8 mouse cellular contexts compared by ENCODE assay signal in the genomic region with DNA sequence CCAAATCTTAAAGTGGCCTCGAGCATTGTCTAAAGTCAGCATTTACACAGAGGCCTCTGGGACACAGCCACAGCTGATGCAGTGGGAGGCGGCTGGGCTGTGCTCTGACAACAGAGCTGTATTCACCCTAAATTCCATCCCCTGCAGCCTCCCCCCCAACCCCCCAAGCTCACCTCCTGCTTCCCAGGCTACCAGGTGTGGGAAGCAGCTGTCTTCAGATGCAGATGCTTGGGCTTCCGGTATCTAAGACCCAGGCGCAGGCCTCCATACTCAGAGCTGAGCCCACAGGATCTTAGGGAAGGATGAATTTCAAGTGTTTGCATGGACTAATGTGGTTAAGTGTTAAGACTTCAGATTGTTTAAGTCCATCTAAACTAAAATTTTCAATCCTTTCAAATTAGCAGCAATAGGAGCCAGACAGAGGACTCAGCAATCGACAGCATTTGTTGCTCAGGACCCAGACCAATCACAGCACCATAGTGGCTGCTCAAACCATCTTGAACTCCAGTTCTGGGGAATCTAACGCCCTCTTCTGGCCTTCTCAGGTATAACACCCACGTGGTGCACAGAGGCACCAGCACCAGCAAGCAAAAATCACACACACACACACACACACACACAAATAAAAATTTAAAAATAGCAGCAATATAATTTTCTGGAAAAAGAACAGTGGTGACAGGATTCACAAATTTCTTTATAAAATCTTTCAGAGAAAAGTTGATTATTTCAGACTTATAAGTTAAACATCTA. TPM values are rescaled to one million over a fixed set of nuclear protein-coding genes. Genes with fewer than 3 reads are reported as not detected.
DNase-seq lines count a peak whose midpoint lies in the region; ATAC-seq lines count a peak whose summit lies in the region.

No protein-coding gene starts in this region.

- H3K27me3 ChIP-seq in forebrain, embryonic 12.5 days = no peaks in the 10 kb centered on the region
- no peaks in the 10 kb centered on the region for H3K27me3 ChIP-seq in forebrain, embryonic 16.5 days (replicated peaks; ENCODE audit: control insufficient read depth, insufficient read depth, low read length)
- H3K27me3 ChIP-seq in forebrain, embryonic 14.5 days (replicated peaks; ENCODE audit: control insufficient read depth, insufficient read depth, low read length) = no peaks in the 10 kb centered on the region
- no peaks in the 10 kb centered on the region for H3K27me3 ChIP-seq in liver, embryonic 11.5 days (replicated peaks; ENCODE audit: control insufficient read depth, insufficient read depth, low read length)

- 57% methylated on average over 7 of the region's 7 CpGs for WGBS in forebrain, embryonic 12.5 days
- WGBS in forebrain, embryonic 16.5 days = 50% methylated on average over 7 of the region's 7 CpGs
- 50% methylated on average over 7 of the region's 7 CpGs for WGBS in forebrain, embryonic 14.5 days
- 56% methylated on average over 7 of the region's 7 CpGs for WGBS in liver, embryonic 11.5 days

- DNase-seq in urinary bladder, postnatal 14 days (ENCODE audit: low spot score) = peak; percentile 18
- no peak for DNase-seq in urinary bladder, postnatal 36 days (ENCODE audit: low spot score in 2 of 2)
- DNase-seq in forebrain, embryonic 14.5 days (ENCODE audit: low spot score) = peak; percentile 27
- no peak for DNase-seq in liver, embryonic 11.5 days (ENCODE audit: low spot score)
- DNase-seq in spleen, postnatal 4 days (ENCODE audit: low spot score in 2 of 2) = peak; percentile 62 to 82
- no peak for DNase-seq in adrenal gland, adult 8-10 months

- no peaks in the 10 kb centered on the region for H3K9me3 ChIP-seq in forebrain, embryonic 12.5 days
- H3K9me3 ChIP-seq in forebrain, embryonic 16.5 days (ENCODE audit: control insufficient read depth, low read length) = no peaks in the 10 kb centered on the region
- H3K9me3 ChIP-seq in forebrain, embryonic 14.5 days (replicated peaks; ENCODE audit: control insufficient read depth, low read length) = no peaks in the 10 kb centered on the region
- no peaks in the 10 kb centered on the region for H3K9me3 ChIP-seq in liver, embryonic 11.5 days (ENCODE audit: control insufficient read depth, low read length)

- H3K4me1 ChIP-seq in forebrain, embryonic 12.5 days = peaks cover 32% of the 10 kb centered on the region
- peaks cover 21% of the 10 kb centered on the region for H3K4me1 ChIP-seq in forebrain, embryonic 16.5 days (replicated peaks; ENCODE audit: control insufficient read depth, insufficient read depth, low read length)
- peaks cover 18% of the 10 kb centered on the region for H3K4me1 ChIP-seq in forebrain, embryonic 14.5 days (ENCODE audit: control insufficient read depth, insufficient read depth, low read length)
- H3K4me1 ChIP-seq in liver, embryonic 11.5 days (replicated peaks; ENCODE audit: control insufficient read depth, insufficient read depth, low read length) = peaks cover 20% of the 10 kb centered on the region

- ATAC-seq in forebrain, embryonic 12.5 days (ENCODE audit: low FRiP score) = no peak
- ATAC-seq in forebrain, embryonic 16.5 days = no peak
- ATAC-seq in forebrain, embryonic 14.5 days = no peak
- ATAC-seq in liver, embryonic 11.5 days (replicated peaks; ENCODE audit: low FRiP score) = no peak

- H3K27ac ChIP-seq in forebrain, embryonic 12.5 days = 0 out of 2 replicates have a peak overlapping the region, but pooled peaks have one; percentile 9
- H3K27ac ChIP-seq in forebrain, embryonic 16.5 days (ENCODE audit: low read length) = no peak overlapping the region
- no peak overlapping the region for H3K27ac ChIP-seq in forebrain, embryonic 14.5 days (ENCODE audit: low read depth, low read length)
- H3K27ac ChIP-seq in liver, embryonic 11.5 days (ENCODE audit: low read depth, low read length) = no peak overlapping the region

- H3K4me2 ChIP-seq in forebrain, embryonic 12.5 days = no peak overlapping the region
- H3K4me2 ChIP-seq in forebrain, embryonic 16.5 days (ENCODE audit: low read length) = no peak overlapping the region
- no peak overlapping the region for H3K4me2 ChIP-seq in forebrain, embryonic 14.5 days (ENCODE audit: low read length)
- H3K4me2 ChIP-seq in liver, embryonic 11.5 days = no peak overlapping the region

- no peak overlapping the region for H3K9ac ChIP-seq in forebrain, embryonic 12.5 days
- no peak overlapping the region for H3K9ac ChIP-seq in forebrain, embryonic 16.5 days (replicated peaks; ENCODE audit: low read depth, low read length)
- 0 out of 2 replicates have a peak overlapping the region, but pooled peaks have one; percentile 9 for H3K9ac ChIP-seq in forebrain, embryonic 14.5 days (ENCODE audit: low read length)
- 0 out of 2 replicates have a peak overlapping the region, but pooled peaks have one; percentile 20 for H3K9ac ChIP-seq in liver, embryonic 11.5 days (ENCODE audit: low read depth, low read length)

- no peak overlapping the region for H3K4me3 ChIP-seq in forebrain, embryonic 12.5 days (replicated peaks)
- H3K4me3 ChIP-seq in forebrain, embryonic 16.5 days (replicated peaks; ENCODE audit: low read length) = no peak overlapping the region
- no peak overlapping the region for H3K4me3 ChIP-seq in forebrain, embryonic 14.5 days (ENCODE audit: low read depth, low read length)
- no peak overlapping the region for H3K4me3 ChIP-seq in liver, embryonic 11.5 days (ENCODE audit: low read depth, low read length)

- H3K36me3 ChIP-seq in forebrain, embryonic 12.5 days (replicated peaks) = 0 out of 2 replicates have a peak, but pooled peaks cover 9% of the 10 kb centered on the region
- H3K36me3 ChIP-seq in forebrain, embryonic 16.5 days (ENCODE audit: control insufficient read depth, insufficient read depth) = no peaks in the 10 kb centered on the region
- no peaks in the 10 kb centered on the region for H3K36me3 ChIP-seq in forebrain, embryonic 14.5 days (ENCODE audit: control insufficient read depth, insufficient read depth, low read length)
- H3K36me3 ChIP-seq in liver, embryonic 11.5 days (ENCODE audit: control insufficient read depth, insufficient read depth, low read length) = no peaks in the 10 kb centered on the region; the same call in 1 of the 2 replicates

RNA-seq across cellular contexts. Expression of gene Ino80d, which starts 3.8 kb away (rescaled TPM):
- 11.0 and 12.4 TPM in 2 replicates for polyA plus RNA-seq in forebrain, embryonic 12.5 days (2016; fragmentation: Nextera tagmentation; extraction: Ambion mirVana)
- polyA plus RNA-seq in forebrain, embryonic 16.5 days (2015; fragmentation: Nextera tagmentation; extraction: Ambion mirVana) = 9.0 and 10.5 TPM in 2 replicates
- 4.7 and 7.4 TPM in 2 replicates for polyA plus RNA-seq in forebrain, embryonic 14.5 days (2014; fragmentation: Nextera tagmentation; extraction: Ambion mirVana)
- 8.5 and 10.6 TPM in 2 replicates for polyA plus RNA-seq in liver, embryonic 11.5 days (2014; fragmentation: Nextera tagmentation; extraction: Ambion mirVana)
- 10 to 100 TPM; 27.2 to 40.6 (median 31.4) TPM for total RNA-seq in adrenal gland, adult 8-10 months (2022)

Comparison
In these comparisons a context has a peak if more than half of its experiments do, and no peak if none do; other contexts are left out.
1. H3K9ac ChIP-seq: peak in forebrain, embryonic 14.5 days (single experiment) and liver, embryonic 11.5 days (single experiment); none in forebrain, embryonic 12.5 days (single experiment) and forebrain, embryonic 16.5 days (single experiment).
2. DNase-seq: peak in urinary bladder, postnatal 14 days (single experiment), forebrain, embryonic 14.5 days (single experiment) and spleen, postnatal 4 days (2 of 2); none in urinary bladder, postnatal 36 days (0 of 2), liver, embryonic 11.5 days (single experiment) and adrenal gland, adult 8-10 months (single experiment).